Mouse (Mus musculus) kidney, adult 2 months (tissue): ENCODE results near the gene Eif4a1. TPM values are rescaled to one million over a fixed set of nuclear protein-coding genes. Genes with fewer than 3 reads are reported as not detected.

Source experiments
- DNase-seq: peaks from one replicate; pipeline ENCODE4 v3.0.0; 2021
- H3K27ac ChIP-seq: fragments of 200-500 bp; 2 replicates; pipeline ENCODE4 v1.5.1; 2012; ENCODE audit warnings: low read depth, low read length, control low read depth, inconsistent platforms; ENCODE audit not compliant: insufficient read depth
- H3K27me3 ChIP-seq: fragments of 200-500 bp; replicated peaks from 2 replicates; pipeline ENCODE4 v1.6.1; 2012; ENCODE audit warnings: mild to moderate bottlenecking, moderate library complexity, low read length, inconsistent platforms; ENCODE audit not compliant: control insufficient read depth, insufficient read depth
- H3K36me3 ChIP-seq: fragments of 200-500 bp; 2 replicates; pipeline ENCODE4 v1.6.1; 2012; ENCODE audit warnings: mild to moderate bottlenecking, moderate library complexity, low read length, inconsistent platforms; ENCODE audit not compliant: control insufficient read depth, insufficient read depth
- H3K4me1 ChIP-seq: fragments of 200-500 bp; 2 replicates; pipeline ENCODE4 v1.6.1; 2011; ENCODE audit warnings: low read length; ENCODE audit not compliant: control insufficient read depth, insufficient read depth
- H3K4me3 ChIP-seq: fragments of 200-500 bp; 2 replicates; pipeline ENCODE4 v1.5.1; 2011; ENCODE audit warnings: mild to moderate bottlenecking, low read depth, low read length, control low read depth; ENCODE audit not compliant: insufficient read depth
- CTCF ChIP-seq: fragments of 200-500 bp; conservative IDR thresholded peaks from 2 replicates; pipeline ENCODE4 v1.5.1; 2011; ENCODE audit warnings: low read depth, mild to moderate bottlenecking, control low read depth, low read length, moderate library complexity, mixed read lengths; ENCODE audit not compliant: insufficient read depth, insufficient read length
- POLR2A ChIP-seq: fragments of 200-500 bp; IDR thresholded peaks from one replicate; pipeline ENCODE4 v1.6.1; 2011; ENCODE audit warnings: low read depth, low read length, control low read depth
- WGBS: fragments of 180-500 bp; shearing (Covaris S2); methylation state at CpG from one replicate; pipeline ENCODE4 v1.1.7; 2018; 5-methylcytosine and 5-hydroxymethylcytosine counted together
- polyA plus RNA-seq: library from polyadenylated mRNA; depleted of rRNA; stranded (reverse); fragments of >200 nt; gene quantifications from 2 replicates; pipeline ENCODE4 v1.2.3, GENCODE M21; 2012

The Eif4a1 gene
- polyA plus RNA-seq, 1 experiment = 244 TPM

GRCm38 (mm10) chr11:69692196-69692811 is 20.1 kb upstream of the Eif4a1 start:
- WGBS = 59% methylated on average over 9 of the region's 9 CpGs
- peak overlapping the region; percentile 78 for H3K27ac ChIP-seq
- H3K36me3 ChIP-seq = no peaks in the 10 kb centered on the region
- TF ChIP-seq CTCF (no peak), POLR2A (no peak)
- DNase-seq = peak; percentile 65
- H3K4me1 ChIP-seq = peaks cover 26% of the 10 kb centered on the region
- H3K27me3 ChIP-seq = no peaks in the 10 kb centered on the region
- no peak overlapping the region for H3K4me3 ChIP-seq

GRCm38 (mm10) chr11:69689891-69690290 is 17.7 kb upstream of the Eif4a1 start:
- H3K27ac ChIP-seq = peak overlapping the region; percentile 47; the same call in 1 of the 2 replicates
- 62% methylated on average over 1 of the region's 1 CpGs for WGBS
- no peak overlapping the region for H3K4me3 ChIP-seq
- H3K36me3 ChIP-seq = no peaks in the 10 kb centered on the region
- H3K4me1 ChIP-seq = peaks cover 40% of the 10 kb centered on the region
- H3K27me3 ChIP-seq = no peaks in the 10 kb centered on the region
- DNase-seq = peak; percentile 81
- TF ChIP-seq POLR2A (no peak), CTCF (no peak)

- WGBS = 56% methylated on average over 5 of the region's 5 CpGs
- peaks cover 36% of the 10 kb centered on the region for H3K4me1 ChIP-seq
- no peaks in the 10 kb centered on the region for H3K27me3 ChIP-seq
- no peak for DNase-seq
- H3K27ac ChIP-seq = no peak overlapping the region; the same call in 1 of the 2 replicates
- TF ChIP-seq POLR2A = no peak
- no peaks in the 10 kb centered on the region for H3K36me3 ChIP-seq
- H3K4me3 ChIP-seq = no peak overlapping the region
Observed at GRCm38 (mm10) chr11:69687061-69687460, 14.8 kb upstream of the Eif4a1 start.

DNA sequence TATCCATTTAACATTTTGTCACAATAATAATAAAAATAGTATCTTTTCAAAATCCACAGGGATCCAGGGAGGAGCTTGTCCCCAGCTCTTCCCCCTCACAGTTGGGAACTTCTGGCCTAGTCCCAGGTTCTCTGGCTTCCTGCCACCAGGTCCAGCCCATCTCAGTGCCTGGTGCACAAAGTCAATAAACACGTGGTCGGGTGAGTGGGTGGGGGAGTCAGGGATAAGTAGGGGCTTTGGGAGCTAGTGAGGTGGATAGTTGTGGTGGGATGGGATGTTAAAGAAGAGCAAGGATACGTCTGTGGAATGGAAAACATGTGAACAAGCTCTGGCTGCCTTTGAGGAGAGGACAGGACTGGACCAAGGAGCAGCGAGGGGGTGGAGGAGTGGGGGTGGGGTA is 14.2 kb upstream of the Eif4a1 start:
- DNase-seq = peak; percentile 87
- Histone ChIP-seq H3K4me1 (peaks cover 35% of the 10 kb centered on the region), H3K4me3 (no peak overlapping the region), H3K27me3 (no peaks in the 10 kb centered on the region), H3K27ac (peak overlapping the region; percentile 100), H3K36me3 (no peaks in the 10 kb centered on the region)
- 8% methylated on average over 4 of the region's 4 CpGs for WGBS
- TF ChIP-seq CTCF (no peak), POLR2A (no peak)

DNA sequence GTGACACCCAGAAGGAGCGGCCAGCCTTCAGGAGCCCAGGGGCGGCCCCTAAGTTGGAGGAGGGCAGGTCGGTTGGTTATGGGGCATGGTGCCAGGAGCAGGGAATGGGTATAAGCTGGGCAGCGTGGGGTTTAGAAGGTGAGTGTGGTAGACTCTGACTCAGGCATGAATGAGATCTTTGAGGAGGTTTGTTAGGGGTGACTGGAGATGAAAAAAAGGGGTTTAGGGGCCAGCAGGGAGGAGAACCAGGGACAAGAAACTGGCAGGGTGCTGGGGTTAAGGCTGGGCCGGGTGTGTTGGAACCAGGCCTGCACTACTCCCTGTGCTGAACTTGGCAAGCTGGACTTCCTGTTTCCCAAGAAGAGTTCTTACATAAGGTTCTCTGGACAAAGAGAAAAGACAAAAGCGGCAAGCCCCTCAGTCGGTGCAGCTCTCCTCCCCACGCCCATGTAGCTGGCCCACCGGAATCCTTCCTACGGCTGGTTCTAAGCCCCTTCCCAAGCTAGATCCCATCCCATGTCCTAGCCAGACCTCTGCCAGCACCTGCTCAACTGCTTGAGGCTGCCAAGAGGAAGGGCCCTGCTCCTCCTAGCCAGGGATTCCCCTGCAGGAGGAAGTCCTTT is 13.4 kb upstream of the Eif4a1 start, which contains the start of gene Tnfsf13:
TSS of gene Tnfsf13 (minus strand) at position 259 of the 623 bp plus-strand sequence.
- TF ChIP-seq CTCF (no peak), POLR2A (peak; percentile 79)
- H3K4me3 ChIP-seq = peak within 1 kb of the TSS; percentile 48; the same call in 1 of the 2 replicates
- 23% methylated on average over 10 of the region's 10 CpGs for WGBS
- H3K27ac ChIP-seq = peak within 1 kb of the TSS; percentile 100
- H3K4me1 ChIP-seq = peaks cover 37% of the 10 kb centered on the region
- DNase-seq = peak; percentile 96
- no peaks in the 10 kb centered on the region for H3K36me3 ChIP-seq
- H3K27me3 ChIP-seq = no peaks in the 10 kb centered on the region

DNA sequence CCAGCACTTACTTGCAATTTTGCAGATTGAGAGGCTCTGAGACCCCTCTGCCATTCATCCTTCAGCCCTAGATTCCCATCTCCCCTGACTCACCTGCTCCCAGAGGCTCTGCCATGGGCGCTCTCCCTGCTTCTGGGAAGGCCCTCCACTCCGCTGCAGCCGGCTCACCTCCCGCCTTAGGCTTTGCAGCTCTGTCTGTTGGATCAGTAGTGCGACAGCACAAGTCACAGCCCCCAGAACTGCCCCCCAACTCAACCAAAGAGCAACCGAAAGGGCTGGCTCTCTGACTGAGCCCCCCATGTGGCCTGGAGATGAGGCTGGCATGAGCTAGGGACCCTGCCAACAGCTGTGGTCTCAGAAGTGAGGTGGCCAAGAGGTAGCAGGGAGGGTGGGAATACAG is 12.7 kb upstream of the Eif4a1 start:
- Histone ChIP-seq H3K27me3 (no peaks in the 10 kb centered on the region), H3K4me3 (no peak overlapping the region), H3K27ac (peak overlapping the region; percentile 100), H3K4me1 (peaks cover 37% of the 10 kb centered on the region), H3K36me3 (no peaks in the 10 kb centered on the region)
- 89% methylated on average over 6 of the region's 6 CpGs for WGBS
- DNase-seq = no peak
- no peak for TF ChIP-seq POLR2A
- TF ChIP-seq CTCF = no peak

GRCm38 (mm10) chr11:69684128-69684745 is 12.0 kb upstream of the Eif4a1 start:
- Histone ChIP-seq H3K4me3 (no peak overlapping the region), H3K36me3 (no peaks in the 10 kb centered on the region), H3K27me3 (no peaks in the 10 kb centered on the region), H3K4me1 (peaks cover 34% of the 10 kb centered on the region), H3K27ac (no peak overlapping the region)
- TF ChIP-seq POLR2A (no peak), CTCF (no peak)
- no peak for DNase-seq
- 80% methylated on average over 12 of the region's 12 CpGs for WGBS
